Mouse (Mus musculus) embryo, embryonic 11 days (tissue): ENCODE data around the gene Ctnnb1.

Experiments
- DNase-seq: peaks from one replicate; pipeline ENCODE4 v3.0.0-alpha.2; 2015

The Ctnnb1 gene

DNA sequence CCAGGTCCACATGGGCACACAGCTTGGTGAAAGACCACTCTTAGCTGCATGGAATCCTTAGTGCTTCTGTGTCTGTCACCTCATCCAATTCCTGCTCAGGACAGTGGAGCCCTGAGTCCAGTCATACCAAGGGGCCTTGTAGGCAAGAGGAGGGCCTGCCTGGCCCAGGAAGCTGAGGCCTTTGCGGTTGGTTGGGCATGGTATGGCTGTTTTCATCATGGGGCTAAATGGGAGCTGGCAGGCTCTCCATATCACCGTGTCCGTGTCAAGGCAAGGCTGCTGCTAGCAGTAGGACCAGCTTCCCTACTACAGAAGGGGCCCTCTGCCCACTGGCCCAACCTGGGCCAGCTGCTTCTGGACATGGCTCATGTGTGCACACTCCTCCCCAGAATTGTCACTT is 34.7 kb downstream of the Ctnnb1 start:
- no peak for DNase-seq

DNA sequence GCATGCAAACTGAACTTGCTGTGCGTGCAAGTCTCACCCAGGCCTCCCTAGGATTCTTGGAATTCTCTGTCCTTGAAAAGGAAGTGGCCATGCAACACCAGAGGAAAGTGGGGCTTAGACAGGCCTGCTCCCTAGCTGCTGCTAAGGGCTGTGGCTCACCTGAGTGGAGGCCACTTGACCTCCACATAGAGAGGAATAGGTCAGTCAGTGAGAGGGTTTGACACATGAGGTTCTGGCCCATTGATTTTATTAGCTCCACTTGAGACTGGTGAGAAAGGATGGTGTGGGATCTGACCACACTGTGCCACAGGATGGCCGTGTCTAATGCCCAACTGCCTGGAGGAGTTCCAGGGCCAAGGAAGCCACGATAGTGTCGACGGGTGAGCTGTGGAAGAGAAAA is 35.2 kb downstream of the Ctnnb1 start:
- DNase-seq: no peak

DNA sequence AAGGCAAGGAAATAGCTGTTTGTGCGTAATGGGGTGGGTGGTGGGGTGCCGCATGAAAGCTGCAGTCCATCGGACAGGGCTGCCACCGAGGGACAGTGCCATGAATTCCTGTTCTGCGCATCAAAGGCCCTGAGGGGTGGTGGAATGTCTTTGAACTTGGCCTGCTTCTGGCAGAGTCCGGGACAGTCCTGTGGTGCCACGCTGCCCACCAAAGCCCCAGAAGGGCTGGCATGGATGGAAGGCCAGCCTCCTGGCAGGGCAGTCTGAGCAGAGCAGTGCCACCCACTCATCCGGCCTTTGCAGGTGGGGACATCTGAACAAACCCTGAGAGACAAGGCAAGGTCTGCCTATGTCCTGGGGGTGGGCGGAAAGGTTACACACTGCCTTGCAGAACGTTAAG is 36.0 kb downstream of the Ctnnb1 start:
- DNase-seq: no peak

DNA sequence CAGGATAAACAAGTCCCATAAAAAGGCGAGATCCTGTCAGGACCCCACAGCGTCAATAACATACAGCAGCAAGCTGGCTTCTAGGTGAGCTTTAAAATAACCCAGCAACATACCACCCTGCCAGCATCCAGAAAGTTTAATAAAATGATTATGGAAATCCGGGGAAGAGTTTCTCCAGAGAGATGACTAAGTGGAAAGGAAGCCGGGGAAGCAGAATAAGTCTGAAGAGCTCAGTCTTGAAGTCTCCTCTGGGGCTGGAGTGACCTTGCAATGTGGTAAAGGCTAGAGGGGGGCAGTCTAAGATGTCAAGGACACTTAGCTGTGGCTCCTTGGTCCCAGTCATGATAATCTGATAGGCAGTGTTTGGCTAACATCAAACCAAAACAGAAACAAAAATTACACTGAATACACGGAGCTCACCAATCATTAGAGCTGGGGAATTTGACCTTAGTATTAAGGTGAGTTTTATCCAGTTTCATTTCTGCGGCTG is 44.1 kb downstream of the Ctnnb1 start:
- DNase-seq: no peak

DNA sequence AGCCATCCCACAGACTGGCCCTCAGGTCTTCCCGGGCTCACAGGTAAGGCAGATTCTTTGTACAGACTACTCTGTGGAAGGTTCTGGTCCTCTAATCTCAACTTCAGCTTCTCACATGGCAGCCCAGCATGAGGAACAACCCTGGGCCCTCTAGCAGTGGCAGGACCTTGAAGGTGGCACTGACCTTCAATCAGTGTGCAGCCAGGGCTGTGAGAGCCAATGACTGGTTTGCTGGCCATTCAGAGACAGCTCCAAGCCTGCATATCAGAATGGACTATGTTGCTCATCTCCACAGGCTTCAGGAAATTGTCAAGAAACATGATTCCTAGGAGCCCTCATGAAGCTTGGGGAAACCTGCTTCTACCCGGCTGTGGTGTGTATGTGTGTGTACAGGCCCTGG is 45.2 kb downstream of the Ctnnb1 start:
- DNase-seq: no peak

DNA sequence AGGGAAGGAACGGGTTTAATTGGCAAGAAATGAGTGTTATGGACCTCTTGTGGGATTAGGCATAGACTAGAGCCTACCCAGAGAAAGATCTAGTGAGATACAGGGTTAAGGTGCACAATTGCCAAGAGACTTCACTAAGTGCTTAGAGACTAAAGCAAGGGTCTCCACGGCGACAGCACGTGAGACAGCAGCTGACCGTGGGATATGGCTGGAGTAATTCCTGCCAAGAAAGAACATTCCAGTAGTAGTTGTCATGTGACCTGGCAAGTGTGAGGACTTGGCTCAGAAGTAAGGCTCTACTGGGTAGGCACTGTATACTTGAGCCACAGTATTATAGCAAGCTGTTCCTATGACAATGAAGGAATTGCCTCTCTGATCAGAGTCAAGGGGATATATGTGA is 47.1 kb downstream of the Ctnnb1 start:
- DNase-seq: no peak

DNA sequence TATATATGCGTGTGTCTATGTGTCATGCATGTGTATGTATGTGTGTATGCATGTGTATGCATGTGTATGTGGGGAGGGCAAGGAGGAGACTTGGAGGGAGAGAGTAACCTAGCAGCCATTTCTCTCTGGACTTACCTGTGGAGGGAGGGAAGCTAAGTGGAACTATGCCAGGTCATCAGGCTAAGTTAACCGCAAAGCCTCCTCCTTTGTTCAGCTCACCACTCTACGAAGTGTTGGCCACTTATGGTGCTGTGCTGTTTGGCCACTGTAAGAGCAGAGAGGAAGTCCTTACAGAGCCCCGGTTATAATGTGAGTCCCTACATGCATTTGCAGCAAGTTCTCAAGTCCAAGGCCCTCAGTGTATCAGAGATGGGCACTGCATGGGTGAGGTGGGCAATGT is 47.8 kb downstream of the Ctnnb1 start:
- no peak for DNase-seq

DNA sequence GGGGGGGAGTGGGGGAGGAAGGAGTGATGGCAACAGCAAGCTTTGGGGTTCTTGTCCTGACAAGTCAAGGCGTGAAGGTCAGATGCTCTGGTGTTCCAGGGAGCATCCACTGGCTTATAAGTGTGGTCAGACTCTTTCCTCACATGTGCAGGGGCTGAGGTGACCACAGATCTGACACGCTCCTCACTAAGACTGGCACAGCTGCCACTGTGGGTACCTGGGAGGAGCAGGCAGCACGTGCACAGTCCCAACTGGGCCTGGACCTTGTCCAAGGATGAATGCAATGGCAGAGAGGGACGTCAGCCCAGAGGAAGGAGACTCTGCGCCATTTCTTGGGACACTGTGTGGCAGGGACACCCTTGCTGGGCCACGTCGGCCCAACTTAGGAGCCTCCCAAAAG is 52.8 kb downstream of the Ctnnb1 start:
- no peak for DNase-seq

DNA sequence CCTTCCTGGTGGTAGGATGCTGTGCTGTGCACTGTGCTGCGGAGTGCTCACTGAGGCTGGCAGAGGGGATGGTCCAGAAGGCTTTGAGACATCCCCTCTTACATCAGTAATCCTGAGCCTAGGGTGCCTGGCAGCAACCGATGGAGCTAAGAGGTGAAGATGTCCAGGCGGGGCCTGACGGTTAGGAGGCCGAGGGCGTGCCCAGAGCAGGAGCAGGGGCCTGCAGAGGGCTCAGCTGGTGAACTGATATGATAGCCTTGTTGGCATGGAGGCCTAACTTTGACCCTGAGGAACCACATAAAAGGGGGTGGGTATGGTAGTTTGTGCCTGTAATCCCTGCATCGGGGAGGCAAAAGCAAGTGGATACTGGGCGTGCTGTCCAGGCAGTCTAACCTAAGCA is 54.8 kb downstream of the Ctnnb1 start:
- DNase-seq: no peak

DNA sequence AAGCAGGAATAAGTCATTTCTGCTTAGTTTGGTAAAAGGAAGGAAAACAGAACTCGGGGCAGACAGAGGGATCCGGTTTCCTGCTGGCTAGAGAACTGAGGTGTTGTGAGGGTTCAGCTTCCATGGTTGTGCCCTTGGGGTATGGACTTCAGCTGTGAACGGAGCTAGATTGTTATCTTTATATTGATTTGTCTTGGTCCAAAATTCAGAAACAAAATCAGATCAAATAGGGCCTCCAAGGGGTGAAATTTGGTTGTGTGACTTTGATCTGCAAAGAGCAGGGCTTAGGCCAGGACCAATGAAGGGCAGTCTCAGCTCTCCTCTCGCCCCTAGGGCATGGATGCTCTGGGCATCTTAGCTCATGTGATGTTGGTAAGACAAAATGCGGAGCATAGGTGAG is 55.5 kb downstream of the Ctnnb1 start:
- no peak for DNase-seq

DNA sequence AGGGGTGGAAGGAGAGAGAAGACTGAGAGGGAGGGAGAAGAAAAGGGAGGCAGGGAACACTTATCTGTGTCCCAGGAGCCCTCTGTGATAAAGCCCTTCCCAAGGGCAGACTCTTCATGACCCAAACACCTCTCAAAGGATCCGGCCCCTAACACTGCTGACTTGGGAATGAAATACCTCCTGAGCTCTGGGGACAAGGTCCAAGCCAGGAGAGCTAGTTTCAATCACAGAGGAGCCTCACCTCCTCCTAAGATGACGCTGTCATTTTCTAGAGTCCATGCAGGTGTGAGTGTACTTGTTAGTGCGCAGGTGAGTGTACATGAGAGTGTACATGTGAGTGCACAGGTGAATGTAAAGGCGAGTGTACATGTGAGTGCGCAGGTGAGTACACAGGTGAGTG is 56.0 kb downstream of the Ctnnb1 start:
- DNase-seq: no peak

DNA sequence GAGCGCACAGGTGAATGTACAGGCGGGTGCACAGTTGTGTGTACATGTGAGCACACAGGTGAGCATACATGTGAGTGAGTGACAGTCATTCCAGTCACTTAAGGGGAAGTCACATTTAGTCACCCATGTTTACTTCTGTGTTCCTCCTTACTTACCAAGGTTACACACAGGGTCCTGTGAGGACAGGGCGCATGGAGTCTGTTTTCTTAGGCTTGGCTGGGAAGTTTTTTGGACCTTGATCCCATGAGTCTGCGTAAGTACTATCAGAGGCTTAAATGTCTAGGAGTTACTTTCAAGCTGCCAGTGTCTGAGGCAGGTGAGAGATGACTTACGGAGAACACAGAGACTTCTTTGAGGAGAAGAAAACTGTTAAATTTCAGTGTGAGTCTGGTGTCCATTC is 56.5 kb downstream of the Ctnnb1 start:
- no peak for DNase-seq

DNA sequence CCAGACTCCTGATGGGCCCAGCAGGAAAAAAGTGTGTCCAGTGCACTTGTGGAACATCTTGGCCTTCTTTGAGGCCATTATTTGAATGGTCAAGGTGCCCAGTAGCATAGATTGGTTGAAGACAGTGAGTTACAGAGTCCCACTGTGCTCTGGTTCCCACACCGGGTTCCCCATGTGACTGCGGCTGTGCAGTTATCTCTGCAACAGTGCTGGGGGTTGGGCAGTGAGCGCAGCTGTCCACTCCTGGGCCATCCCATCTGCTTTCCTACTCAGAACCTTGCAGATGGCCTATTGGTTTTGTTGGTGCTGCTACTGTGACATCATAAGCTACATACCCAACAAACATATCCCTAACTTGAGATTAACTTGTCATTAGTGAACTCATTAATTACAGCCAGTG is 57.2 kb downstream of the Ctnnb1 start:
- no peak for DNase-seq

DNA sequence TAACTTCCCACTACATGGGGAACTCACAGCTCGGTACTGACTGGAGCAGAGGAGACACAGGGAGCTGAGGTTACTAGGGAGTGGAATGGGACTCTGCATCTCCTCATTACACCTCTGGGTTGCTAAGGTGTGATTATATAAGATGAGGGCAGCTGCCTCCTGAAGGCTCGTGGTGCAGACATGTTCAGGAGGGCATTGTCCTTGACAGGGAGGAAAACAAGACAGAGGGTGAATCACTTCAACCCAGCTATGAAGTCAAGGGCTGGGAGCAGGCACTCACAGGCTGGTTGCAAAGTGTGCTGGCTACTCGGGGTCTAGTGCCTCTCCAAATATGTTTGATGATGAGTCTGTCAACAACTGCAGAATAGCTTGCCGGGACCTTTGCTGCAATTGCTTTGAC is 58.0 kb downstream of the Ctnnb1 start:
- DNase-seq: no peak

DNA sequence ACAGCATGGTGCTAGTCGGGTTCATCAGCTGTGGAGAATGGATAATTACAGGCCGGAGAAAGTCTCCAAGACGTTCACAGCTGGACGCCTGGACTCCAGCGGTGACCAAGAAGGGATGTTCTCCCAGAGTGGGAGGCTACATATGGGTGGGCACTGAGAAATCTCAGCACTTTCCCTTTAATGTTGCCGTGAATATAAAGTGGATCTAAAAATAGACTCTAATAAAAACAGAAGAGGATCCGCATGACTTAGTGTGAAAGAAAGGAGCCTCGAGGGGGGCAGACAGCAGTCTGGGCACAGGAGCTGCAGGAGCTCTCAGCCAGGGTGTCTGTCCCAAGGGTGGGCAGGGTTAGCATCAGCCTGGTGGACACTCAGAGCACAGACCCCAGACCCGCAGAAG is 59.1 kb downstream of the Ctnnb1 start:
- no peak for DNase-seq

DNA sequence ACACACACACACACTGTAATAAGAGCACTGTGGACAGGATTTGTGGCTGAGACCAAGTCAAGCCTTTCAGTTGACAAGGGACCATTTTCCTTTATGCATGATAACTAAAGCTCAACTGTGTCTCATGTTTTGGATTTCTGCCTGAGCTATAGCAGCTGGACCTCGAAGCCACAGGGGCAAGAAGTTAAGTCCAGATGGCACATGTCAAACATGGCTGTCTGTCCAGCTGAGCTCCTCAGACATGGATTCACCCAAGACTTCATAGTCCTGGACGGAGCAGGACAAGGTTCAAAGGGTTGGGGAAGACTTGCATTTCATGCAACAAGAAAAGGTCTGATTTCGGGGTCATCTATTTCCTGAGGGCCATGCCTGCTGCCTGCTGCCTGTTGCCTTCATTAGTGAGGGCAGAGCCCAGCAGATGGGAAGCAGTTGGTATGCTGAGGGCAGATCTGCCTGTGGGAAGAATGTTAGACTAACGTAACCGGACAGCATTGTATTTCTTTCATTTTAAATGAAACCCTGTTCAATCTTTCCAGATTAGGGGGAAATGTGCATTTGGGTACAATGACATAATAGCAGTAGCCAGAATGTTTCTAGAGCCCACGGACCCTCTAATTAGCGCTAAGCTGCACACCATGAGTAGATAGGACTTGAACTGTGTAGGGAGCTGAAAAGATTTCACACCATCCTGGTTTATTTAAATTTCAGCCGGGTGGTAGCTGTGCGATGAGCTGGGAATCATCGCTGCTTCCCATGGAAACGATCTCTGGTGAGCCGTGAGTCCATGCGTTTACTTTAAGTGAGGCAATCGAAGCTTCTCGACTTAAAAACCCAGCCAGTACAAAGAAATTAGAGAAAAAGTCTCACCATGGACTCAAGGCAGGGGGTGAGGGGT is 61.0 kb downstream of the Ctnnb1 start:
- DNase-seq: no peak

DNA sequence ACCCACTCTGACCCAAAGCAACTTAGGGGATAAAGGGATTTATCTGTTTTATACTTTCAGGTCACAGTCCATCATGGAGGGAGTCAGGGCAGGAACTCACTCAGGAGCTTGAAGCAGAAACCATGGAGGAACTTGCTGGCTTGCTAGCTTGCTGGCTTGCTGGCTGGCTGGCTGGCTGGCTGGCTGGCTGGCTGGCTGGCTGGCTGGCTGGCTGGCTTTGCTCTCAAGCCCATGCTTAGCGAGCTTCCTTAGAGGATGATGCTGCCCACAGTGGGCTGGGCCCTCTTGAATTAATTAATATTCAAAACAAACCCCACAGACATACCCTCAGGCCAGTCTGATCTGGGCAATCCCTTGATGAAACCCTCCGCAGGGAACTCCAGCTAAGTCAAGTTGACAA is 62.8 kb downstream of the Ctnnb1 start:
- DNase-seq: no peak

DNA sequence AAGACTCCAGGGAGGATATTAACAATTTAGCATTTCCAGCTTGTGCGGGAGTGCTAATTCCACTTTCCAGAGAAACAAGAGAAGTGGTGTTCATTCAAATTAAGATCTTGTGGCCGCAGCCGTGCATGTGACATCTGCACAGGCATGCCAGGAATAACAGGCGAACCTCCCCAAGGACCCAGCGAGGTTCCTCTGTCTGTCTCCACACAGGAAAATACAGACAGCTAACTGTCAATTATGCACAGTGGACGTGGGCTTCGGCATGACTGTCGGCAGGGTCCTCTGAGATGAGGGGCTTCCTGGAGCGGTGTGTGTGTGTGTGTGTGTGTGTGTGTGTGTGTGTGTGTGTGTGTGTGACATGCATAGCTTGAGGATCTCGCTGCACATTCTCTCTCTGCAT is 64.0 kb downstream of the Ctnnb1 start:
- no peak for DNase-seq

DNA sequence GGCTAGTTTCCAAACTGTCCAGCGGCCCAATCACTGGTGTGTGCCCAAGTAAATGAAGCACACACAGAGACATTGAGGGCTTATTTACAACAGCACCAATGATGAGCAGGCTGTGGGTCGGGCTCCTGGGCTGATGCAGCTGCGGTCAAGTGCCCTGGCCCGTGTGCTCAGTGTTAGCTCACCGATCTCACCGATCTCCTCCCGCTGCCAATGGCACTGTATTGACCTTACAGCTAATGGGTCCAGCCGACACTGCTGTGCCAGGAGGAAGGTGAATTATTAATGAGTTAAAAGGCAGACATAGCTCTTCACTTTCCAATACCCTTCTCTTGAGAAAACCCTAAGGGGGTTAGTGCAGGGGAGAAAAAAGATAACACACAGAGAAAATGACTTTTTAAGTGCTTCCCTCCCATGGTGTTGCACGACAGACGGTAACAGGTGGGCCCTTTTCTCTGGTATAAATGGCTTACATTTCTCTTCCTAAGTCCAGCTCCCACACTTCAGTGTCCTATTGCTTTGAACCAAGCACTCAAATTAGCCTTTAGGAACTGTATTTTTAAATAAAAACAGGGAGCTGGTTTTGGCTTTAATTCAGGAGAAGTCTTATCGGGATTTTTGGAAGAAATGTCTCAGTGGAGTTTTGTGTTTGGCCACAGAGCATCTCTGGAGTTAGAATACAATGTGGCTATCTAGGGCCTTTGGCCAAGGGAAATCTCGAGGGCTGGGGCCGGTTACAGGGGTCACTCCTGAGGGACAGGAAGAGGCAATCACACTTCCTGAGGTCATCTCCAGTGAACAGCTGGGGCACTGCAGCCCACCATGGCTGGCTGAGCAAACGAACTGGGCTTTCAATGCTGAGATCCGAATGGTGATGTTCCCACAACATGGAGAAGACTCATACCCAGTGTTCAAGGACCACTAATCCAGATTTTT is 65.5 kb downstream of the Ctnnb1 start:
- no peak for DNase-seq

DNA sequence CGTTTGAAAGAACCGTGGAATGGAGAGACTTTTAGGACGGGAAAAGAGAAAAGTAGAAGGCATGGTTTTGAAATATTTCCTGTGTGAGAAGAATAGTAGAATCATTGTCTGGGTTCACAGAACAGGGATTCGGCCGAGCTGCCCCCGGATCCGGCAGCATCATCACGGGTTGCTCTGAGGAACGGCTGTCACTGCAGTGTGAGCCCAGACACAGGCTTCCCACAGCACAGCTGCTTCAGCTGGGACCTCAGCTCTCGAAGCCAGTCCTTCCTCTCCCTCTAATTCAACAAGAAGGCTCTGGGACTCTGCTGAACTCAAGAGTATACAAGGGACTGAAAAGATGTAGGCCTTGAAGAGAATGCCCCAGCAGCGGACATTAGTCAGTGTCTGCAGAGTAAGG is 69.7 kb downstream of the Ctnnb1 start:
- no peak for DNase-seq

DNA sequence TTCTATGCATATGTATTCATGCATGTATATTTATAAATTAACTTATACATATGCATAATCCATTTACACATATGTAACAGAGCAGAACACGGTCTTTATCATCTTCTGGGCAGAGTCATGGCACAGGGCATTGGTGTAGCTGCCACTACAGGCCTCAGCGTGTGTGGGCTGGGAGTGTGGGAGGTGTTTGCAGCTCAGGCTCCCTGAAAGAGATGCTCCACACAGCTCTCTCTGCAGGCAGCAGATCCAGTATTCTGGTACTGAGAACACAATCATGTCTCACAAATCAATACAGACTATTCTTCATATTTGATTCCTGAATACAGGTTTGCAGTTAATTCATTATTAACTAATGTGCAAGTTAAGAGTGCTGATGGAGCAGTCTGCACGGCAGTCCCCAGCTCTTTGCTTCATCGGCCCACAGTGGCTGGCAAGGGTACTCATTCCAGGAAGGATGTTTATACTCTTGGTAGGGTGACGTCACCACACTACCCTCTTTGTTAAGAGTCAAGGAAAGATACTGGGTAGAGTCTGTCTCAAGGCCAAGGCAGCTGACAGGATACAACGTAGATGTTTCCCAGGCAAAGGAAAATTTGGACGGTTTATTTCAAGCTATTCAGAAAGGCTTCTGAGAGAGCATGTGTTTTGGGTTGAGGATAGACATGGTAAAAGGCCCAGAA is 71.8 kb downstream of the Ctnnb1 start:
- DNase-seq: no peak

DNA sequence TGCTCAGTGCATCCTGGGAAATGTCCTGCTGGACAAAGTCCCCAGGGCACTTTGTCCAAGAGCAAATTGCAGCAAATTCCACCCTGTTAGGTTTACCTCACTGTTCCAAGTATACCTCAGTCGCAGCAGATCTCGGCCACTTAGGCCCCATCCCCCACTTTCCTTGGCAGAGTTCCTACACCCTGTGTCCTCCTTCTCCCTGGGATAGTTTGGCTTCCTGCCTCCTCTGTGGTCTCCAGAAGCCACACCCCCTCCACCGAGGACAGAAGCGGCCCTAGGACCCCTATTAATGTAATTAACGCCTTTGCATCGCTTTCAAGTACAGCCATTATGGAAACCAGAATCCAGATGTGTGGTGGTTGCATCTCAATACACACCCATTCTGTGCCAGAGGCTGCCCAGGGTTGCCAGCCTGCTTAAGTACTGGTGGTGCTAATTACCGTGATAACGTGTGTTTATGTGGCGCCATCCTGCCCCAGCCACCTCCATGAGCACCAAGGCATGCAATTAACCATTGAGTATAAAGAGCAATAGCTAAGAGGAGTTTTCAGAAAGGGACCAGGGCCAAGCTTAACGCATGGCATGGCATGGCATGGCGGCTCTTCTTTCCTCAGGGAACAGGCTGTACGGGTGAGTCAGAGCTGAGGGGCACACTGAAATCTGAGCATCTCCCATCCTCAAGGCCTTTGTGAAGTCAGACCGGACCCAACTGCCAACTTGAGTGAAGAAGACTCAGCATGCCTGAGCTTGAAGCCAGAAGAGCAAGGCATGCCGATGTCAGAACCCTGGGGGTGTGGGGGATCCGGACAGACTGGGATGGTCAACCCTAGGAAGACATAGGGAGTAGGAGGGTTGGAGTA is 72.9 kb downstream of the Ctnnb1 start:
- no peak for DNase-seq
